Mouse (Mus musculus): ENCODE measurements around the gene Sfxn5. TPM values are rescaled to one million over a fixed set of nuclear protein-coding genes. Genes with fewer than 3 reads are reported as not detected.

Sfxn5 gene
- polyA plus RNA-seq, 1 experiment from 2014 or later, result 1.9 TPM

GRCm38 (mm10) chr6:85346028-85346634 lies 12.9 kb upstream of the Sfxn5 start:
- Histone ChIP-seq H3K9ac (no peak overlapping the region), H3K4me3 (replicated peaks) (no peak overlapping the region), H3K4me1 (replicated peaks) (no peaks in the 10 kb centered on the region), H3K9me3 (replicated peaks) (no peaks in the 10 kb centered on the region), H3K27me3 (peaks cover 17% of the 10 kb centered on the region), H3K27ac (no peak overlapping the region), H3K36me3 (no peaks in the 10 kb centered on the region), H3K4me2 (no peak overlapping the region)
- WGBS (ENCODE audit: insufficient replicate concordance), result 35% methylated on average over 6 of the region's 6 CpGs
- DNase-seq (peak; percentile 61), ATAC-seq (ENCODE audit: low read depth) (peak; percentile 51; the same call in 1 of the 2 replicates)

- Histone ChIP-seq H3K4me3 (replicated peaks) (no peak overlapping the region), H3K36me3 (no peaks in the 10 kb centered on the region), H3K4me2 (no peak overlapping the region), H3K4me1 (replicated peaks) (no peaks in the 10 kb centered on the region), H3K9me3 (replicated peaks) (no peaks in the 10 kb centered on the region), H3K27me3 (peaks cover 22% of the 10 kb centered on the region), H3K27ac (no peak overlapping the region), H3K9ac (no peak overlapping the region)
- no peak for DNase-seq
- ATAC-seq (ENCODE audit: low read depth), result no peak
These were observed 11.7 kb upstream of the Sfxn5 start for GRCm38 (mm10) chr6:85344929-85345328.

- DNase-seq (no peak), ATAC-seq (ENCODE audit: low read depth) (no peak)
- Histone ChIP-seq H3K4me3 (replicated peaks) (no peak overlapping the region), H3K9ac (no peak overlapping the region), H3K9me3 (replicated peaks) (no peaks in the 10 kb centered on the region), H3K4me1 (replicated peaks) (no peaks in the 10 kb centered on the region), H3K27ac (no peak overlapping the region), H3K36me3 (no peaks in the 10 kb centered on the region), H3K4me2 (no peak overlapping the region), H3K27me3 (peaks cover 29% of the 10 kb centered on the region)
- WGBS (ENCODE audit: insufficient replicate concordance), result 79% methylated on average over 8 of the region's 8 CpGs
These were observed 9.8 kb upstream of the Sfxn5 start for GRCm38 (mm10) chr6:85343027-85343426.

GRCm38 (mm10) chr6:85341814-85342501 lies 8.7 kb upstream of the Sfxn5 start:
- Histone ChIP-seq H3K4me3 (replicated peaks) (no peak overlapping the region), H3K9me3 (replicated peaks) (no peaks in the 10 kb centered on the region), H3K9ac (no peak overlapping the region), H3K36me3 (no peaks in the 10 kb centered on the region), H3K27ac (no peak overlapping the region), H3K27me3 (peaks cover 33% of the 10 kb centered on the region), H3K4me2 (no peak overlapping the region), H3K4me1 (replicated peaks) (no peaks in the 10 kb centered on the region)
- DNase-seq (no peak), ATAC-seq (ENCODE audit: low read depth) (no peak)
- WGBS (ENCODE audit: insufficient replicate concordance), result 60% methylated on average over 13 of the region's 13 CpGs

GRCm38 (mm10) chr6:85340184-85340583 lies 7.0 kb upstream of the Sfxn5 start:
- Histone ChIP-seq H3K27me3 (peaks cover 40% of the 10 kb centered on the region), H3K9ac (no peak overlapping the region)
- 56% methylated on average over 12 of the region's 12 CpGs for WGBS (ENCODE audit: insufficient replicate concordance)

GRCm38 (mm10) chr6:85339273-85339901 lies 6.2 kb upstream of the Sfxn5 start:
- ATAC-seq (ENCODE audit: low read depth), result no peak
- Histone ChIP-seq H3K9me3 (replicated peaks) (no peaks in the 10 kb centered on the region), H3K9ac (no peak overlapping the region), H3K27ac (no peak overlapping the region), H3K4me2 (no peak overlapping the region), H3K4me3 (replicated peaks) (no peak overlapping the region), H3K27me3 (peaks cover 40% of the 10 kb centered on the region), H3K4me1 (replicated peaks) (no peaks in the 10 kb centered on the region), H3K36me3 (no peaks in the 10 kb centered on the region)
- DNase-seq, result peak; percentile 22
- WGBS (ENCODE audit: insufficient replicate concordance), result 37% methylated on average over 1 of the region's 1 CpGs

More at GRCm38 (mm10) chr6:85340184-85340583, 7.0 kb upstream of the Sfxn5 start:
- Histone ChIP-seq H3K9me3 (replicated peaks) (no peaks in the 10 kb centered on the region), H3K4me3 (replicated peaks) (no peak overlapping the region), H3K4me2 (no peak overlapping the region), H3K27ac (no peak overlapping the region), H3K36me3 (no peaks in the 10 kb centered on the region), H3K4me1 (replicated peaks) (no peaks in the 10 kb centered on the region)
- DNase-seq (no peak), ATAC-seq (ENCODE audit: low read depth) (no peak)

GRCm38 (mm10) chr6:85336944-85337343 lies 3.7 kb upstream of the Sfxn5 start:
- no peak overlapping the region for H3K4me2 ChIP-seq
- whole genome bisulfite sequencing (ENCODE audit: insufficient replicate concordance), result 62% methylated on average over 9 of the region's 9 CpGs
- peaks cover 34% of the 10 kb centered on the region for H3K27me3 ChIP-seq
- DNase-seq (no peak), ATAC-seq (ENCODE audit: low read depth) (no peak)
- no peaks in the 10 kb centered on the region for H3K9me3 ChIP-seq (replicated peaks)
- no peaks in the 10 kb centered on the region for H3K36me3 ChIP-seq
- peaks cover 11% of the 10 kb centered on the region for H3K4me1 ChIP-seq (replicated peaks)
- H3K4me3 ChIP-seq (replicated peaks), result no peak overlapping the region
- H3K27ac ChIP-seq, result no peak overlapping the region
- no peak overlapping the region for H3K9ac ChIP-seq

GRCm38 (mm10) chr6:85335352-85335751 lies 2.1 kb upstream of the Sfxn5 start:
- Histone ChIP-seq H3K36me3 (no peaks in the 10 kb centered on the region), H3K9me3 (replicated peaks) (no peaks in the 10 kb centered on the region), H3K9ac (no peak overlapping the region), H3K4me1 (replicated peaks) (peaks cover 16% of the 10 kb centered on the region), H3K27ac (no peak overlapping the region), H3K4me2 (no peak overlapping the region), H3K27me3 (peaks cover 42% of the 10 kb centered on the region), H3K4me3 (replicated peaks) (no peak overlapping the region)
- 45% methylated on average over 3 of the region's 3 CpGs for WGBS (ENCODE audit: insufficient replicate concordance)
- DNase-seq (no peak), ATAC-seq (ENCODE audit: low read depth) (no peak)

GRCm38 (mm10) chr6:85334851-85335250 lies 1.6 kb upstream of the Sfxn5 start:
- WGBS (ENCODE audit: insufficient replicate concordance), result 63% methylated on average over 5 of the region's 5 CpGs
- Histone ChIP-seq H3K9me3 (replicated peaks) (no peaks in the 10 kb centered on the region), H3K9ac (no peak overlapping the region), H3K4me3 (replicated peaks) (no peak overlapping the region), H3K27me3 (peaks cover 37% of the 10 kb centered on the region), H3K4me1 (replicated peaks) (peaks cover 16% of the 10 kb centered on the region), H3K4me2 (no peak overlapping the region), H3K27ac (no peak overlapping the region), H3K36me3 (no peaks in the 10 kb centered on the region)
- no peak for DNase-seq
- ATAC-seq (ENCODE audit: low read depth), result no peak

- Histone ChIP-seq H3K4me1 (replicated peaks) (peaks cover 16% of the 10 kb centered on the region), H3K9ac (no peak overlapping the region), H3K9me3 (replicated peaks) (no peaks in the 10 kb centered on the region), H3K27ac (no peak overlapping the region), H3K4me3 (replicated peaks) (peak overlapping the region; percentile 70; the same call in 1 of the 2 replicates), H3K4me2 (peak overlapping the region; percentile 96; the same call in 1 of the 2 replicates), H3K27me3 (peaks cover 37% of the 10 kb centered on the region), H3K36me3 (no peaks in the 10 kb centered on the region)
- ATAC-seq (ENCODE audit: low read depth) (no peak), DNase-seq (no peak)
These were observed 1.0 kb upstream of the Sfxn5 start for GRCm38 (mm10) chr6:85334251-85334650.

GRCm38 (mm10) chr6:85333732-85334131 lies 510 bp upstream of the Sfxn5 start:
- no peaks in the 10 kb centered on the region for H3K9me3 ChIP-seq (replicated peaks)
- H3K4me2 ChIP-seq, result peak overlapping the region; percentile 96
- H3K27ac ChIP-seq, result no peak overlapping the region
- ATAC-seq (ENCODE audit: low read depth), result no peak
- H3K4me1 ChIP-seq (replicated peaks), result peaks cover 16% of the 10 kb centered on the region
- H3K27me3 ChIP-seq, result peaks cover 35% of the 10 kb centered on the region
- no peaks in the 10 kb centered on the region for H3K36me3 ChIP-seq
- DNase-seq, result no peak
- 4% methylated on average over 13 of the region's 13 CpGs for WGBS (ENCODE audit: insufficient replicate concordance)
- peak overlapping the region; percentile 70 for H3K4me3 ChIP-seq (replicated peaks)
- H3K9ac ChIP-seq, result peak overlapping the region; percentile 73
